Mouse (Mus musculus) liver (tissue): ENCODE results near the gene Cx3cl1.

Experiments
- DNase-seq: peaks from one replicate; pipeline ENCODE4 v3.0.0-alpha.2; 2020; ENCODE audit warnings: mixed read lengths

Cx3cl1 gene

DNA sequence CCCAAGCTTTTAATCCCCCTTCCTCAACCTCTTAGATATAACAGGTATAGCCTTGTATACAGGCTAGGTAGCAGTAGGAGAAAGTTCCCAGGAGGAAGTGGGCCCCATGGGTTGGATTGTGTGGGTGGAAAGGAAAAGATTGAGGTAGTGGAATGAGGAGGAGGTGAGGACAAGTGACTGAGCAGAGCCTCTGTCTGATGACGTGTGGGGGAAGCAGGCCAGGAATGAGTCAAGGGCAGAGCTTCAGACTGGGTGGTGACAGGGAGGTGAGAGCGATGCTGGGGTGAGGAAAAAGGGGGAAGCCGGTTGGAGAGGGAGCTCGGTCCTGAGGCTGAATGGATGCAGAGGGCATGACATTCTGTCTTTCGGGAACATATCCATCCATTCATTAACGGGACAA lies 31.7 kb downstream of the Cx3cl1 start:
- no peak for DNase-seq

DNA sequence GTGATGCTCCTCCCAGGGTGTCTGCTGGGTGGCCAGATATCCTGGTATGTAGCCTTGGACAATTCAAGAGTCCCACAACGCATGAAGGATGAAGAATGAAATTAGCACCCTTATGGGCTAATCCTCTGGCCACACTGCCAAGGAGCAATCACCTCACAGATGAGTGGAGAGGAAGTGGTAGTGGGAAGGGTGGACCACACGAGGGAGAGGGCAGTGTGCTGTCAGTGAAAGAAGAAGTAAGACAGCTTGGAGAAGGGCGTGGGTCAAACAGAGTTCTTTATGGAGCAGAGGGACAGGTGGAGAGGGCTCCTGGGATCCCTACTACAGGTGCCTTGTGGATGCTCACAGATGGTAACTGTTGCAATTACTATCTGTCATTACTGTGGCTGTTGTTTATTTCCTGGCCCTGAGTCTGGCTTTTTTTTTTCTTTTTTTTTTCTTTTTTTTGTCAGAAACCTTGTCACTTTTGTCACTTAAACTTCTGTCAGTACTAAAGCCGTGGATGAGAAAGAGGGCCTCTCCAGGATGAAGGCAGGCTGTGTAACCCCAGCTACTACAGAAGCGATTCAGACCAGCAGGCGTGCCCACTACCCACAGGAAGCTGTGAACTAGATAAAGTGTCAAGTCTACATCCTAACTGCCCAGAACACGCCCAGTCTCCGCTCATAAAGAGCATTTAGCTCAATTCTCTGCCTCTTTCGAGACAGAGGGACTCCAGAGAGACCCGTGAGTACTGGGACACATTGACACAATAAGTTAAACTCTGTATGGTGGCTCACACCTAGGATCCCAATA lies 32.9 kb downstream of the Cx3cl1 start:
- DNase-seq: peak; percentile 29

DNA sequence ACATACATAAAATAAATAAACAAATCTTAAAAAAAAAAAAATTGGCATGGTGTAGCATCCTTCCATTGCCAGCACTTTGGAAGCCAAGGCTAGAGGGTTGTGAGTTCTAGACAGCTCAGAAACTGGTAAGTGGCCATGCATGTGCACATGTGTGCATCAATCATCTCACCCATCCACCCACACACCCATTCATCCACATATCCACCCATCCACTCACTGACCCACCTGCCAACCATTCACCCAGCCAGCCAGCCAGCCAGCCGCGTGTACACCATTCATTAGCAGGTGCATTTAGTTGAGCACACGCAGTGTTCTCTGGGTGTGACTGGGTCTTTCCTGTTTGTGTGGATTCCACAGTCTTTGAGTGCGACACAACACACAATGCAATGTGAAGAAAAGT lies 34.0 kb downstream of the Cx3cl1 start:
- DNase-seq: no peak

DNA sequence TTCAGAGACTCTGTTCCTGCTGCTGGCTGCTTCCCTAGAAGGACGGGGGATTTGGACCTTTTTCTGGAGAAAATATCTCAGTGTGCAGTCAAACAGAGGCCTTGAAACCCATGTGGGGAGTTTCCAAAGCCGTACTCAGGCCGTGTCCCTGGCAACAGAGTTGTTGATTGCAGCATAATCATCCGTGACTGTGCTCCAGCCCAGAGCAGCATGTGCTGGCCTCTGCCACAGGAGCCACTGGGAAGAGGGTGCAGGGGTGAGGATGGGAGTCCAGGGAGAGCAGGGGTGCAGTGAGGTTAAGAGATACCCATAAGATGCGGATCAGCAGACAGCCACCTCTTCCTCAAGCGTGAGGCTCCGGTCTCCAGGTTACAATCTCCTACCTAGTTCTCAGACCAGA lies 35.7 kb downstream of the Cx3cl1 start:
- no peak for DNase-seq

DNA sequence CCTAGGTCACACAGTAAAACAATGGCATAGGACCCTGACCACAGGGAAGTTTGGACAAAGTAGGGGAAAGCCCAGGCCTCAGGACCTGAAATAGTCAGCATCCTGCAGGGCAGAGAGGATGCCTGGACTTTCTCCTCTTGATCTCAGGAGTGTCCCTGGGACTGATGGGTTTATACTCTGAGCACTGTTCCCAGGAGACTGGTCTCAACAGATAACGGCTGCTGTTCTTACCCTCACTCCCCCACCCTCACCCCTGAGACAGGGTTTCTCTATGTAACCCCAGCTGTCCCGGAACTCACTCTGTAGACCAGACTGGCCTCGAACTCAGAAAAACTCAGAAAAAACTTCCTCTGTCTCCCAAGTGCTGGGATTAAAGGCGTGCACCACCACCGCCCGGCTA lies 36.6 kb downstream of the Cx3cl1 start:
- DNase-seq: no peak

DNA sequence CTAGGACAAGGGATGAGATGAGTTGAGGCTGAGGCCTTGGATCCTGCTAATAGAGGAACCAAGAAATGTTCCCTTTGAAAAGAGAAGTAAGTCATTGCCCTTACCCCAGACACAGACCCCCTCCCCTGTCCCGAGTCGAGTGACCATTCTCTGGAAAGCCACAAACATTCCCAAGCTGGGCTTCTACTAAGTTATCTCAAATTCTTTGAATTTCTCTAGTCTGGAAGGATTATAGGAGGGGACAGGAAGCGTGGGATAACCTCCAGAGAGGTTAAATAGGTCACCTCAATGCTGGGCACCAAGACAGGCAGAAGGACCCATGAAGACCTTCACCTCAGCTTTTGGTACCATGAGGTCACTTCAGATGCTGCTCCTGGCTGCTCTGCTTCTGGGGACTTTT lies 38.3 kb downstream of the Cx3cl1 start, which contains the start of gene Ccl17:
Gene Ccl17, plus strand, starts transcription at position 301 of the 400 bp plus-strand sequence.
- no peak for DNase-seq

DNA sequence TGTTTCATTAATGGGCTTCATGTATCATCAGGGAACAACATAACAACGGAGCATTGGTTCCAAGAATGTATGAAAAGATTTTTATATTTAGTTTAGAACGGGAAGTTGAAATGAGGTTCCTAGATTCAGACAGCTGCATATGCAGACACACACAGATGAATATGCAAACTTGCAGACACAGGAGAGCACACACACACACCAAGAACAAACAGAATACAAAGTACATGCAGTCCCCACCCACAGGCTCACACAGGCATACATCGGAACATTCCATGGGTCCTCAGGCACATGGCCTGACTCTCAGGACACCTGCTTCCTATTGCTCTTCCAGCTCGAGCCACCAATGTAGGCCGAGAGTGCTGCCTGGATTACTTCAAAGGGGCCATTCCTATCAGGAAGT lies 39.0 kb downstream of the Cx3cl1 start:
- no peak for DNase-seq

DNA sequence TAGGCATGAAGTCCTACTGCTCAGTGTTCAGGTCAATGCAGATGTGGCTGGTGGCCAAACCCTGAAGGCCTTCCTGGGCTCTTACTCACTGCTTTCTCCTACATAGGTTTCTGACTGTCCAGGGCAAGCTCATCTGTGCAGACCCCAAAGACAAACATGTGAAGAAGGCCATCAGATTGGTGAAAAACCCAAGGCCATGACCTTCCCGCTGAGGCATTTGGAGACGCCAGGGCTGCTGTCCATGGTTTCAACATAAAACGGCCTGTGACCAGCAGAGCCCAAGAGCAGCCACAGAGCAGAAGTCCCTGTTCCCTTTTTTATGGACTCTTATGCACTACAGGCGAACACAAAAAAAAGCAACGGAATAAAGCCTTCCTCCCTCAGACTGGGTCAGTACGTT lies 39.8 kb downstream of the Cx3cl1 start:
- DNase-seq: no peak

DNA sequence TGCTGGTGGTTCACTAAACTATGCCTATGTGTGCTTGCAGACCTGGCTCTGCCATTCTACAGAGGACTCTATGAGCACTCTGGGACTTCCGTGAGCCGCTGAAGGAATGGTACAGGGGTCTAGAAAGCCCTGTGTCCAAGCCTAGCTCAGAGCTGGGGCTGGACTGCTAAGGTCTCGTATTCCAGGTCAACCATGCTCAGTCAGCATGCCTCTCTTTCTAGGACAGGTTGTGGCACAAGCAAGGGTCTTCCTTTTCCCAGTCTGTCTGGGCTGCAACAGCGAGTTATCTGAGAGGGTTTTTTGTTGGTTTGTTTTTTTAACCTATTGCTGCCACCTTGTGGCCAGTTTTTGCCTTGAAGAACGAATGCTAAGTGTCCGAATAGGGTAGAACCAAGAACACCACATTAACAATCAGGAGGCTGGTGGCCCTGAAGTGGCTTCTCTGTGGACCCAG lies 40.9 kb downstream of the Cx3cl1 start:
- DNase-seq: peak; percentile 87

DNA sequence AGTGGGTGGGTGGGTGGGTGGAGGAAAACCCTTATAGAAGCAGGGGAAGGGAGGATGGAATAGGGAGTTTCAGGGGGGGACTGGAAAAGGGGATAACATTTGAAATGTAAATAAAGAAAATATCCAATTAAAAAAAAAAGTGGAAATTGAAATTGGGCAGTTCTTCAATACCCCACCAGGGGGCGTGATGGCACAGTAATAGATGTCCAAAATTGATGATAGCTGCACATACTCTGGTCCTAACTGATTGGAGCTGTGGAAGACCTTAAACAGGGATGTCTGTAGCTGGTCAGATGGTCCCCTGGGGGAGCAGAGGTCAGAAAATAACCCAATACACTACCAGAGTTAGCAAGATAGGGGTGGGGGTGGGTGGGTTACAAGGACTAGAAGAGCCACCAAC lies 42.7 kb downstream of the Cx3cl1 start:
- peak; percentile 50 for DNase-seq

DNA sequence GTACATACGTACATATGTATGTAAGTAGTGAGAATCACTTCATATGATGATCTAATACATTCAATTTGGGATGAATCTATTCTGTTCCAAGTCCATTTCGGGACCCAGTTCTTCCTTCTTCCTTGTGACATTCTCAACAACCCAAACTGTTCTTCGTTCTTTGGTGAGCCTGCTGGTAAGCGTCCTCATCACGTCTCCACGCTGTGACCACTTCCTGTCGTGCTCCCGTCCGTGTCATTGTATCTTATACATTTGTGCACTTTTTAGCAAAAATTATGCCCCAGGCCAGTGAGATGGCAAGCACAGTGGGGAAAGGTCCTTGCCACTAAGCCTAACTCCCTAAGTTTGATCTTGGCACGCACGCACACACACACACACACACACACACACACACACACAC lies 46.1 kb downstream of the Cx3cl1 start:
- DNase-seq: no peak

DNA sequence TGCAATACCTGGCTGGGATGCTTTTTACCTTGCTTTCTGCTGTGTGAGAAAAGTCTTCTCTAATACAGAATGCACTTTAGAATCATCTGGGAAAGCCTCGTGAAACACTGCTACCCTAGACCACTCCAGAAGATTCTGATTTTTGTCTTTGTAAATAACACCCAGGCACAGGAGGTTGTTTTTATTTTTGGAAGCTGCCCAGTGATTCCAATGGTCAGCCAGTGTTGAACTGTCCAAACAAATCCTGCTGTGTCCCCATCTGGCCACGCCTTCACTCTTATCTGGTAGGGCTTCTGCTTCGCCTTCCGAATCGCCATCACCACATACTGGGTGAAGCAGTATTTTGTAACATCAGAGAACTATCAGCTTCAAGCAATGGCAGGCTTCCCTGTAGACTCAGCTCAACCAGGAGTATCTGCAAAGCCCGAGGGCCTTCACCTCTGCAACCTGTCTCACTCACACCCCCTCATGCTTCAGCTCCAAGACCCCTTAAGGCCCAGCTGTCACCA lies 47.9 kb downstream of the Cx3cl1 start:
- DNase-seq: peak; percentile 26

DNA sequence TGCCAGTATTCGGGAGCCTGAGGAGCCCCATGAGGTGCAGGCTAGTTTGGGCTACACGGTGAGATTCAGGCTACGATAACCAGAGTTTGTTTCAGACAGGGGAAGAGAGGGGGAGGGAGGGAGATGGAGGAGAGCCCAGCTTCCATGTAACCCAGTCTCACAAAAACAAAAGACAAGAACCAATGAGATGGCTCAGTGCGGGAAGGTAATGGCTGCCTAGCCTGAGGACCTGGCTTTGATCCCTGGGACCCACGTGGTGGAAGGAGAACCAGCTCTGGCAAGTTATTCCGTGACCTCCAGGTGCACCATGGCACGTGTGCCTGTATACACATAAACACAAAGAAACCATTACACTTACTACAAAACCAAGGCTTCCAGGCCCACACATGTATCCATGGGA lies 48.7 kb downstream of the Cx3cl1 start:
- no peak for DNase-seq

DNA sequence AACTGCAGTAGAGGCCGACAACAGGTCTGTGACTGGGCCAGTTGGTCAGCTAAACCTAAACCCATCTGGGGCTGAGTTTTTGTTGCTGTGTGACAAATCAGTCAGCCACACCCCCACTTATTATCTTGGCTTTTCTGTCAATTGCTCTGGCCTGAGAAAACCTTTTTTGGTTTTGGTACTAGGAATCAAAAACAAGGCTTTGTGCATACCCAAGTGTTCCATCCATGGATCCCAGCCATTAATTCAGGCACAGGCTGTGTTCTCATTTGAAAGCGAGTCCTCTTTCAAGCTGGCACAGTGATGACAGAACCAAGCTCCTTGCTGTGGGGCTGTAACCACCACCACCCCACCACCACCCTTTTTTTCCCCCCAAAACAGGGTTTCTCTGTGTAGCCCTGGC lies 49.6 kb downstream of the Cx3cl1 start:
- no peak for DNase-seq

DNA sequence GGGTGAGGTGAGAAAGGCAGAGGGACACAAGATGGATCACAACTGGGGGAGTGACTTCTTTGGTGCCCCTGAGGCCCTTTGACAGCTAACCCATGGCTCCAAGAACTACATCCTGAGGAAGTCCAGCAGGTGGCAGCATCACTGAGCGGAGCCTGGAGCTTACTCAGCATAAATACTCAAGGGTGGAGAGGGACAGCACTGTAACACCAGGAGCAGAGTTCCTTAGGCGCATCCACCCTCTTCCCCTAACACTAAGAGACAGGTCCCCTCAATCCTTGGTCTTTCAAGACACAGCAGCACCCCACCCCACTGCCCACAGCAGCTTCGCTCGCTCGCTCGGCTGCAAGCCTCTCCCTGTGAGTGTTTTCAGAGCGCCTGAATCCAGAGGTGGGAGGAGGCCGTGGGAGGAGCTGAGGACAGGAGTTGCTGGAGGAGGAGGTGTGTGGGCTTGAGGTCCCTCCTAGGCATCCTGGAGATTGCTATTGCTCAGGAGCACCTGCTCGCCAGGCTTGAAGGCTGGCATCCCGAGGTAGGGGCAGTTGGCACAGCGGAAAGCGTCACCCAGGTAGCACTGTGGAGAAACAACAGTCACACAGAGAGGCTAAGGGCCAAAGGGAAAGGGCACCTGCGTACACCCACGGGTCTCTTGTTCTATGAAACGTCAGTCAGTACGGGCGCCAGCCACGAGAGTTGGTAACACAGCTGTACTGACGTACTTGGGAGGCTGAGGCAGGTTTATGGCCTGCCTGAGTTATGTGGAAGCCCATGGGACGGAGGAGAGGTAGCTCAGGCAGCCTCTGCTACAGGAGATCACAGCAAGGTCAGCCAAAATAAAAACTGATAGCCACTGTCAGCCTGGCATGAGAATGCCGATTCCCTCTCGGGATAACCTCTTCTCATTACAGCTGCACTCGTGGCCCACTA lies 51.1 kb downstream of the Cx3cl1 start:
- peak; percentile 77 for DNase-seq

DNA sequence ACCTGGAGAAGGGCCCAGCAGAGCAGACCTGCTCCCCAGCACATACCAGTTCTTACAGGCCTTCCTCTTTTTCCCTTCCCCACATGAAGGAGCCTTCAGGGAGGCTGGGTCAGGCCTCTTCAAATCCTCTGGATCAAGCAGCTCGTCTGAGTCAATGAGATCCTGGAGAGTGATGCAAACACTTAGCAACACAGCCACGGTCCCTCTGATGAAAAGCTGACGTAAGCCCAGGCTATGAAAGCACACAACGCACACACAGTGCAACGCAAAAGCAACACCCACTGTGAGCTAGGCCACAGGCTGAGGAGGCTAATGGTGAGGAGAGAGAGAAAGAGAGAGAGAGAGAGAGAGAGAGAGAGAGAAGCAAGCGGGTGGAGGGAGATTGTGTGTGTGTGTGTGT lies 53.4 kb downstream of the Cx3cl1 start:
- DNase-seq: no peak

DNA sequence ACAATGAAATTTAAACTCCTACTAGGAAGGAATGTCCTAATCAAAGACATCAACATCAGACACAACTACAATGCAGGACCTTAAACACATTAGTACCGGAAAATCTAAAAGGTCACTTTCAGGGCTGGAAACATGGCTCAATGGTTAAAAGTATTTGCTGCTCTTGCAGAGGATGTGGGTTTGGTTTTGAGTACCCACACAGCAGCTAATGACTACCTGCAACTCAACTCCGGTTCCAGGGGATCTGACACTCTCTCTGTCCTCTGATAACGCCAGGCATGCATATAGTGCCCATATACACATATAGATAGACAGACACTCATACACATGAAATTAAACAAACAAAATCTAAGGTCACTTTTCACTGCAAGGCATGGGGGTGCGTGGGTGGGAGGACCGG lies 54.4 kb downstream of the Cx3cl1 start:
- DNase-seq: no peak

DNA sequence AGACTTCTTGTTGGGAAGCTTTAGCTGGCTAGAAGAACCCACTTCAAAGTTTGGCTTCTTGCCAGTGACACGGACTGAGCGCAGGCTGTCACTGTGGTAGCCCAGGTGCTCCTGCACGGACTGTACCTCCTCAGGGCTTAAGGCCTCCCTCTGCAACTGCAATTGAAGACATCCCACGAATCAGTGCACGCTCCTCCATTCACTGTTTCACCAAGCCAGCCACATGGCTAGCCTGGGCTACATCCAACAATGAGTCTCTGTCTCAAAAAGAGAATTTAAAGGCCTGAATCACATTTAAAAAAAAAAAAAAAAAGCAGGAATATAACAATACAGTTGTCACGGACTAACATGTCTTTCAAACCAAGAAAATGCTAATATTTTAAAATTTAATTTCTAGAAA lies 56.5 kb downstream of the Cx3cl1 start:
- no peak for DNase-seq
